Mouse (Mus musculus): ENCODE measurements at regions not wholly inside any gene's neighbourhood (a gene's known extent, or its start where the extent isn't known, plus 50 kb on each side); places are given as distances from the start of the nearest gene placed in this dataset.

GRCm38 (mm10) chr19:44649206-44649605 lies 86.6 kb downstream of the Hif1an start:
- Histone ChIP-seq H3K27ac (no peak overlapping the region), H3K4me3 (ENCODE audit: insufficient read depth in 1 of 2, low read depth in 2 of 2, low read length in 2 of 2) (no peak overlapping the region), H3K9ac (replicated peaks) (no peak overlapping the region), H3K36me3 (replicated peaks; ENCODE audit: control insufficient read depth, insufficient read depth, low read depth) (no peaks in the 10 kb centered on the region), H3K27me3 (ENCODE audit: control insufficient read depth, insufficient read depth, low read length) (peaks cover 11% of the 10 kb centered on the region), H3K9me3 (ENCODE audit: control insufficient read depth, low read length) (no peaks in the 10 kb centered on the region), H3K4me2 (ENCODE audit: low read depth) (no peak overlapping the region), H3K4me1 (replicated peaks; ENCODE audit: control insufficient read depth in 2 of 2, insufficient read depth in 2 of 2, low read length in 1 of 2) (no peaks in the 10 kb centered on the region)
- no peak for ATAC-seq (ENCODE audit: insufficient read depth)
- no peak for TF ChIP-seq CTCF (IDR thresholded peaks at IDR 0.05; ENCODE audit: low read depth)
- TF ChIP-seq EP300 (IDR thresholded peaks at IDR 0.05; ENCODE audit: low read depth) = no peak
- no peak for DNase-seq (ENCODE audit: low read depth in 3 of 3, low spot score in 3 of 3)
- WGBS (ENCODE audit: insufficient replicate concordance) = 48% methylated on average over 7 of the region's 7 CpGs

DNA sequence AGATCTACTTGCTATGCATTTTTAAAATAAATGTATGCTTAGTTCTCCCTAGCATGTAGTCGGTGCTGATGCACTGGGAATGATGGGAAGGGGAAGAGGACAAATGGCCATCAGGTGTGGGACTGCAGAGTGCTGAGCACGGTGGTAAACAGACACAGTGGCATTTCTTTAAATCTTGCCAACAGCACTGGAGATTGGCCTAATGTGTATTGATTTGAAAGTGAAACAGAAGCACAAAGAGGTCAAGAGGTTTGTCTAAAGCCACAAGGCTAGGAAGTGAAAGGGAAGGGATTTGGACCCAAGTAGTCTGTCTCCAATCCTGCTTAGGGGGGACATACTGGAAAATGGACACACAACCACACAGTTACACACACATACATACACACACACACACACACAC lies 88.2 kb downstream of the Hif1an start:
- WGBS (ENCODE audit: insufficient replicate concordance) = 14% methylated on average over 2 of the region's 2 CpGs
- TF ChIP-seq EP300 (IDR thresholded peaks at IDR 0.05; ENCODE audit: low read depth) (no peak), CTCF (IDR thresholded peaks at IDR 0.05; ENCODE audit: low read depth) (no peak)
- Histone ChIP-seq H3K9ac (replicated peaks) (no peak overlapping the region), H3K27me3 (ENCODE audit: control insufficient read depth, insufficient read depth, low read length) (peaks cover 11% of the 10 kb centered on the region), H3K4me3 (ENCODE audit: insufficient read depth in 1 of 2, low read depth in 2 of 2, low read length in 2 of 2) (no peak overlapping the region), H3K4me2 (ENCODE audit: low read depth) (no peak overlapping the region), H3K9me3 (ENCODE audit: control insufficient read depth, low read length) (no peaks in the 10 kb centered on the region), H3K4me1 (replicated peaks; ENCODE audit: control insufficient read depth in 2 of 2, insufficient read depth in 2 of 2, low read length in 1 of 2) (no peaks in the 10 kb centered on the region), H3K27ac (no peak overlapping the region), H3K36me3 (replicated peaks; ENCODE audit: control insufficient read depth, insufficient read depth, low read depth) (no peaks in the 10 kb centered on the region)
- ATAC-seq (ENCODE audit: insufficient read depth) (no peak), DNase-seq (ENCODE audit: low read depth in 3 of 3, low spot score in 3 of 3) (no peak)

DNA sequence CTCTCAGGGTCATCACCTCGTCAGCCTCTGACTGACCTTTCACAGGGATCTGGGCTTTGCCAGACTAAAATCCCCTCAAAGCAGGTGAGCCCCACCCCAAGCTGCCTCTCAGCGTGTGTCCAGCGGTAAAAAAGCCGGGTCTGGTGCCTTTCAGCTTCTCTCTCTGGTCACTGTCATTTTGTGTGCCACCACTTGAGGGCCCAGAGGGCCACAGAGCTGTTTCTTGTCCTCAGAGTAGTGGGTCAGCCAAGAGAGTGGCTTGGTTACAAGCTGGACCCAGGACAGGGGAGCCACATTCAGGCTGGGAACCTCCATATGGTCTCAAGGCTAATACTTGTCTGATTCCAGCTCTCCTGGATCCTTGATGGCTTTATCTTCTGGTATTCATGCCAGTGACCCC lies 89.0 kb downstream of the Hif1an start:
- TF ChIP-seq EP300 (IDR thresholded peaks at IDR 0.05; ENCODE audit: low read depth) (no peak), CTCF (IDR thresholded peaks at IDR 0.05; ENCODE audit: low read depth) (no peak)
- WGBS (ENCODE audit: insufficient replicate concordance) = 5% methylated on average over 4 of the region's 4 CpGs
- Histone ChIP-seq H3K36me3 (replicated peaks; ENCODE audit: control insufficient read depth, insufficient read depth, low read depth) (no peaks in the 10 kb centered on the region), H3K4me1 (replicated peaks; ENCODE audit: control insufficient read depth in 2 of 2, insufficient read depth in 2 of 2, low read length in 1 of 2) (no peaks in the 10 kb centered on the region), H3K4me3 (ENCODE audit: insufficient read depth in 1 of 2, low read depth in 2 of 2, low read length in 2 of 2) (no peak overlapping the region), H3K9ac (replicated peaks) (no peak overlapping the region), H3K4me2 (ENCODE audit: low read depth) (no peak overlapping the region), H3K27ac (no peak overlapping the region), H3K27me3 (ENCODE audit: control insufficient read depth, insufficient read depth, low read length) (peaks cover 11% of the 10 kb centered on the region), H3K9me3 (ENCODE audit: control insufficient read depth, low read length) (no peaks in the 10 kb centered on the region)
- ATAC-seq (ENCODE audit: insufficient read depth) (no peak), DNase-seq (ENCODE audit: low read depth in 3 of 3, low spot score in 3 of 3) (no peak)

DNA sequence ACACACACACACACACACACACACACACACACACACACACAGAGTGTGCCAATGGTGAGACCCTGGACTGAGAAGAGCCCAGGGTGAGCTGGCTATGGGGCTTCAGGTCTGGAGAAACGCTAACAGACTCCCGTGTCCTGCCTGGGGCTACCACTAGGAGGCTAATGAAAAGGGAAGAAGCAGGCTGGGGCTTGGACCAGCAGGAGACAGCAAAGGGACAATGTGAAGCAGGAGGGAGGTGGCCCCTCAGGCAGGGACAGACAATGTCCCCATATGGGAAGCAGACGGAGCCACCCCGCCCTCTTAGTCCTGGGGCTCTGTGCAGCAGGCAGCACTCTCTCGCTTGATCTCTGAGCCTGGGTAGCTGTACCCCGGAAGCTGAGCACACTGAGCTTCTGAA lies 93.1 kb downstream of the Hif1an start:
- ATAC-seq (ENCODE audit: insufficient read depth) = no peak
- H3K4me2 ChIP-seq (ENCODE audit: low read depth) = no peak overlapping the region
- H3K27me3 ChIP-seq (ENCODE audit: control insufficient read depth, insufficient read depth, low read length) = peaks cover 6% of the 10 kb centered on the region
- DNase-seq (ENCODE audit: low read depth in 3 of 3, low spot score in 3 of 3) = no peak
- no peak overlapping the region for H3K4me3 ChIP-seq (ENCODE audit: insufficient read depth in 1 of 2, low read depth in 2 of 2, low read length in 2 of 2)
- no peaks in the 10 kb centered on the region for H3K4me1 ChIP-seq (replicated peaks; ENCODE audit: control insufficient read depth in 2 of 2, insufficient read depth in 2 of 2, low read length in 1 of 2)
- no peaks in the 10 kb centered on the region for H3K9me3 ChIP-seq (ENCODE audit: control insufficient read depth, low read length)
- WGBS (ENCODE audit: insufficient replicate concordance) = 7% methylated on average over 6 of the region's 6 CpGs
- H3K27ac ChIP-seq = no peak overlapping the region
- H3K36me3 ChIP-seq (replicated peaks; ENCODE audit: control insufficient read depth, insufficient read depth, low read depth) = no peaks in the 10 kb centered on the region
- TF ChIP-seq CTCF (IDR thresholded peaks at IDR 0.05; ENCODE audit: low read depth) (peak; percentile 68), EP300 (IDR thresholded peaks at IDR 0.05; ENCODE audit: low read depth) (no peak)
- no peak overlapping the region for H3K9ac ChIP-seq (replicated peaks)

- Histone ChIP-seq H3K4me3 (ENCODE audit: insufficient read depth in 1 of 2, low read depth in 2 of 2, low read length in 2 of 2) (no peak overlapping the region), H3K9me3 (ENCODE audit: control insufficient read depth, low read length) (no peaks in the 10 kb centered on the region), H3K4me2 (ENCODE audit: low read depth) (no peak overlapping the region), H3K27ac (no peak overlapping the region), H3K9ac (replicated peaks) (no peak overlapping the region), H3K27me3 (ENCODE audit: control insufficient read depth, insufficient read depth, low read length) (peaks cover 2% of the 10 kb centered on the region), H3K36me3 (replicated peaks; ENCODE audit: control insufficient read depth, insufficient read depth, low read depth) (no peaks in the 10 kb centered on the region), H3K4me1 (replicated peaks; ENCODE audit: control insufficient read depth in 2 of 2, insufficient read depth in 2 of 2, low read length in 1 of 2) (no peaks in the 10 kb centered on the region)
- DNase-seq (ENCODE audit: low read depth in 3 of 3, low spot score in 3 of 3) (no peak), ATAC-seq (ENCODE audit: insufficient read depth) (no peak)
- no peak for TF ChIP-seq CTCF (IDR thresholded peaks at IDR 0.05; ENCODE audit: low read depth)
- no peak for TF ChIP-seq EP300 (IDR thresholded peaks at IDR 0.05; ENCODE audit: low read depth)
- WGBS (ENCODE audit: insufficient replicate concordance) = 19% methylated on average over 10 of the region's 10 CpGs
Measured at GRCm38 (mm10) chr19:44659316-44659715, 96.5 kb upstream of the Pax2 start.

Measured in liver, embryonic 14.5 days (tissue).